Mouse (Mus musculus) heart, postnatal 0 days (tissue): ENCODE results near the gene Pde4d. TPM values are rescaled to one million over a fixed set of nuclear protein-coding genes. Genes with fewer than 3 reads are reported as not detected.

Source experiments
- ATAC-seq: fragments of 200-750 bp; cut with Nextera tagmentation; 2 replicates; pipeline ENCODE4 v1.8.0; 2017; ENCODE audit warnings: low read depth, moderate number of reproducible peaks, moderate library complexity; ENCODE audit not compliant: insufficient read depth
- DNase-seq: peaks from one replicate; pipeline ENCODE4 v3.0.0-alpha.2; 2016; ENCODE audit warnings: low spot score
- H3K27ac ChIP-seq: fragments of 300-500 bp; sonication (generic); 2 replicates; pipeline ENCODE4 v1.5.1; 2014; ENCODE audit warnings: low read depth, mild to moderate bottlenecking
- H3K27me3 ChIP-seq: fragments of 300-500 bp; sonication (generic); 2 replicates; pipeline ENCODE4 v1.6.1; 2014; ENCODE audit warnings: low read length, mixed read lengths; ENCODE audit not compliant: control insufficient read depth, insufficient read depth
- H3K36me3 ChIP-seq: fragments of 300-500 bp; sonication (generic); replicated peaks from 2 replicates; pipeline ENCODE4 v1.6.1; 2014; ENCODE audit warnings: low read length, mixed read lengths; ENCODE audit not compliant: control insufficient read depth, insufficient read depth
- H3K4me1 ChIP-seq: fragments of 300-500 bp; sonication (generic); 2 replicates; pipeline ENCODE4 v1.6.1; 2014; ENCODE audit warnings: antibody characterized with exemption; ENCODE audit not compliant: control insufficient read depth, insufficient read depth
- H3K4me2 ChIP-seq: fragments of 300-500 bp; sonication (generic); 2 replicates; pipeline ENCODE4 v1.6.1; 2014; ENCODE audit warnings: low read depth, mild to moderate bottlenecking, low read length, moderate library complexity
- H3K4me3 ChIP-seq: fragments of 300-500 bp; sonication (generic); 2 replicates; pipeline ENCODE4 v1.5.1; 2014; ENCODE audit warnings: low read depth, low read length
- H3K9ac ChIP-seq: fragments of 300-500 bp; sonication (generic); replicated peaks from 2 replicates; pipeline ENCODE4 v1.6.1; 2014; ENCODE audit warnings: low read depth, low read length, mixed read lengths
- H3K9me3 ChIP-seq: fragments of 300-500 bp; sonication (generic); replicated peaks from 2 replicates; pipeline ENCODE4 v1.6.1; 2016; ENCODE audit warnings: low read length; ENCODE audit not compliant: control insufficient read depth
- CTCF ChIP-seq: IDR thresholded peaks from 2 replicates; pipeline ENCODE4 v1.5.1; 2016; ENCODE audit warnings: antibody characterized with exemption, control low read depth, low read depth
- EP300 ChIP-seq: IDR thresholded peaks from 2 replicates; pipeline ENCODE4 v1.6.1; 2016; ENCODE audit warnings: antibody characterized with exemption, low read depth
- WGBS: fragments of 180-500 bp; shearing (Covaris S2); extraction: QIAGEN DNeasy Blood & Tissue Kit; methylation state at CpG from one replicate; pipeline ENCODE4 v1.1.7; 2014; 5-methylcytosine and 5-hydroxymethylcytosine counted together
- polyA plus RNA-seq: library from polyadenylated mRNA; unstranded; fragments of >200 nt; fragmentation: Nextera tagmentation; extraction: Ambion mirVana; gene quantifications from 2 replicates; pipeline ENCODE4 v1.2.1, GENCODE M21; 2015
- total RNA-seq: library from RNA; depleted of rRNA; stranded (reverse); fragments of >200 nt; gene quantifications from 2 replicates; pipeline ENCODE4 v1.2.3, GENCODE M21; 2014; ENCODE audit warnings: low replicate concordance

Gene Pde4d
- total and polyA plus RNA-seq, 2 experiments from 2014 or later = 21.9 to 58.0 TPM

DNA sequence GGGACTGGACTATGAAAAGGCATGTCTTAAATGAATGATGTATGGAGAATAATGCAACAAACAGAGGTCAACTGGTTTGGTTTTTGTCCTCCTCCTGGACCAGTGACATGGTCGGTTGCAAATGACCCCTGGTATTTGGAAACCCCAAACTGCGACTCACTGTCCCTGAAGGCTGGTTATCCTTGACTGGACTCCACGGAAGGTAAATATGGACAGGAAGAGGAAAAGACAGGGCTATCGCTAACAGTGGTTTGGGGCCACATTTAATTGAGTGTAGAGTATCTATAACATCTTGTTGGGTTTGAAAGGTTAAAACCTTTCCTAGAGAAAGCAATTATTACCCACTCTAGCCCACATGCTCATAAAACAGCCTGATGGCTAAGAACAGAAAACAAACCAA is 1364.2 kb downstream of the Pde4d start:
- Histone ChIP-seq H3K9me3 (no peaks in the 10 kb centered on the region), H3K9ac (no peak overlapping the region), H3K27ac (no peak overlapping the region), H3K27me3 (no peaks in the 10 kb centered on the region), H3K4me3 (no peak overlapping the region), H3K36me3 (no peaks in the 10 kb centered on the region), H3K4me2 (no peak overlapping the region), H3K4me1 (no peaks in the 10 kb centered on the region)
- no peak for ATAC-seq
- 87% methylated on average over 4 of the region's 4 CpGs for WGBS
- no peak for TF ChIP-seq CTCF
- no peak for TF ChIP-seq EP300
- DNase-seq = no peak

DNA sequence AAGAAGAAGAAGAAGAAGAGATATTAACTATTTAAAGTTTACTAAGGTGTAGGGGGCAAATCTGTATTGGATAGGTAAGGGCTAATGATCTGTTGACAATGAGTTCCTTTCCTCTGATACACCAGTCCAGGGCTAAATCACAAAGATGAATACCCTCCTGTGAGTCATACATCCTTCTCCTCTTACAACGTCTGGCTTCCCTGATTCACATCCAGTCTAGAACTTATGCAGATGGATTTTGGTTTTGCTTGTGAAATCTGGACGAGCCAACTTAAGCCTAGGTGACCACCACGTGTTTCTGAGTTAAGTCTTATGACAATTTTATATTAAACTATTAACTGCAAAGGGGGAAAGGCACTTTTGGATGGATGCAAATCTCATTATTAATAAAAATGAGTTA is 1369.3 kb downstream of the Pde4d start:
- Histone ChIP-seq H3K4me2 (no peak overlapping the region), H3K36me3 (no peaks in the 10 kb centered on the region), H3K9me3 (no peaks in the 10 kb centered on the region), H3K4me3 (no peak overlapping the region), H3K27me3 (no peaks in the 10 kb centered on the region), H3K9ac (no peak overlapping the region), H3K27ac (no peak overlapping the region), H3K4me1 (peaks cover 26% of the 10 kb centered on the region)
- WGBS = 75% methylated on average over 3 of the region's 3 CpGs
- TF ChIP-seq EP300 (no peak), CTCF (no peak)
- ATAC-seq (no peak), DNase-seq (no peak)

DNA sequence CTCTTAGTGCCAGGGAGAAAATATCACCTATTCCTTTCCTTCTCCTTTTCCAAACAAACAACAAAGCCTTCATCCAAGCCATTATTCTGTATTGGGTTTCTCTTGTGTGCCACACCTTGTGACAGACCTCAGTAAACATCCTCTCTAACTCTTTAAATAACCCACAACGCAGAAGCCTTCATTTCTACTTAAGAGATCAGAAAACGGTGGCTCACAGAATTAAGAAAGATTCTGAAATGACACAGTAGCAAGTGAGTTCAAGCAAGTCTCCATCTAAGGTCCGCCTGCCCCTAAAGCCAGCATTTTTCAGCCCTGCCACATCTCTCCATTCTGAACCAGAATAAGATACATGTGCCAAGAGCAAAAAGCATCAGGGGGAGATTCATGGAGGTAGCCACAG is 1370.4 kb downstream of the Pde4d start:
- Histone ChIP-seq H3K4me2 (no peak overlapping the region), H3K27ac (no peak overlapping the region), H3K9me3 (no peaks in the 10 kb centered on the region), H3K9ac (no peak overlapping the region), H3K4me1 (peaks cover 26% of the 10 kb centered on the region), H3K27me3 (no peaks in the 10 kb centered on the region), H3K4me3 (no peak overlapping the region), H3K36me3 (no peaks in the 10 kb centered on the region)
- ATAC-seq (no peak), DNase-seq (no peak)
- WGBS = 68% methylated on average over 3 of the region's 3 CpGs
- TF ChIP-seq EP300 (no peak), CTCF (no peak)

DNA sequence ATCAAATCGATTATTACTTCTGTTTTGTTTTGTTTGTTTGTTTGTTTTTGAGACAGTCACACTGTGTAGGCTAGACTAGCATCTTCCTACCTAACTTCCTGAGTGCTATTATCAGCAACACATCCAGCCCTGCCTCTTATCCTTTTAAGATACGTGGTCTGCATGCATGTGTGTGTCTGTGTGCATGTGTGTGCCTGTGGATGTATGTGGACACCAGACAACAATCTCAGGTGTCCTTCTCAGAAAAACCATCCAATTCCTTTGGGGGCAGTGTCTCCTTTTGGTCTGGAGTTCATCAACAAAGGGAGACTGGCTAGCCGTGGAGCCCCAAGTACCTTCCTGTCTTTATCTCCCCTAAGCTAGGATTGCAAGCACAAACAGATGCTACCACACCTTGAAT is 1371.1 kb downstream of the Pde4d start:
- no peak for TF ChIP-seq CTCF
- TF ChIP-seq EP300 = no peak
- WGBS = 49% methylated on average over 3 of the region's 3 CpGs
- H3K27me3 ChIP-seq = no peaks in the 10 kb centered on the region
- no peaks in the 10 kb centered on the region for H3K9me3 ChIP-seq
- ATAC-seq = no peak
- peak overlapping the region; percentile 94 for H3K27ac ChIP-seq
- peaks cover 26% of the 10 kb centered on the region for H3K4me1 ChIP-seq
- no peak overlapping the region for H3K4me2 ChIP-seq
- H3K4me3 ChIP-seq = no peak overlapping the region
- H3K36me3 ChIP-seq = no peaks in the 10 kb centered on the region
- no peak for DNase-seq
- no peak overlapping the region for H3K9ac ChIP-seq

DNA sequence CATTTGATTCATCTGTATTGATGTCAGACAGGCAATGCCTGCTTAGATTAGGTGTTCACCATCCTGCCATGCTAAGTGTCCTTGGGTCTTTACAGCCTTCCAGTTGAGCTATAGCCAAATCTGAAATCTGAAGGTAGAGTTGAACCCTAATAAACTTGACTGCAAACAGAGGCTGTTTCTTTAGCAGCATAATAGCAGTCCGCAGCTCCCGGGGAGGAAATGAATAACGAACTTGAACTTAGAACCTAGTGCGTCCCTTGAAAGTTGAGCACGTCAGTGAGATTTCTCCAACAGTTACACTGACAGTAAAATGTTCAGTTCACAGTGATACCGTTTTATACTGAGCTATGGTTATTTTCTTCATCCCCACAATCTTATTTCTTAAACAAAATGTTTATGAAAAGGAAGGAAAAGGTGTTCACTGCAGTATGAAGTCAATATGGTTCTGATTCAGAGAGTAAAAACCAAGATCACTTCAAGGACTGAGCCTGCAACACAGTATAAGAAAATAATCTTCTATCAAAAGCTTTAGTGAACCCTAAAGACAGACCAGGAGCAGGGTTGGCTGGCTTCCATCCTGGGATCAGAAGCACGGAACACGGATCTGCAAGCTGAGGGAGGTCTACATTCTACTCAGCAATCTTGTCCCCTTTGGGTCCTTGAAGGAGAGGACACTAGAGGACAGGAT is 1372.1 kb downstream of the Pde4d start:
- H3K4me1 ChIP-seq = peaks cover 26% of the 10 kb centered on the region
- DNase-seq (no peak), ATAC-seq (no peak)
- 11% methylated on average over 8 of the region's 8 CpGs for WGBS
- H3K9ac ChIP-seq = peak overlapping the region; percentile 47; the same call in 1 of the 2 replicates
- TF ChIP-seq CTCF (no peak), EP300 (no peak)
- H3K4me2 ChIP-seq = peak overlapping the region; percentile 60
- H3K9me3 ChIP-seq = no peaks in the 10 kb centered on the region
- peak overlapping the region; percentile 41 for H3K4me3 ChIP-seq
- H3K27me3 ChIP-seq = no peaks in the 10 kb centered on the region
- peak overlapping the region; percentile 94 for H3K27ac ChIP-seq
- no peaks in the 10 kb centered on the region for H3K36me3 ChIP-seq
